Mouse (Mus musculus): ENCODE measurements around the gene Irs1.

DNA sequence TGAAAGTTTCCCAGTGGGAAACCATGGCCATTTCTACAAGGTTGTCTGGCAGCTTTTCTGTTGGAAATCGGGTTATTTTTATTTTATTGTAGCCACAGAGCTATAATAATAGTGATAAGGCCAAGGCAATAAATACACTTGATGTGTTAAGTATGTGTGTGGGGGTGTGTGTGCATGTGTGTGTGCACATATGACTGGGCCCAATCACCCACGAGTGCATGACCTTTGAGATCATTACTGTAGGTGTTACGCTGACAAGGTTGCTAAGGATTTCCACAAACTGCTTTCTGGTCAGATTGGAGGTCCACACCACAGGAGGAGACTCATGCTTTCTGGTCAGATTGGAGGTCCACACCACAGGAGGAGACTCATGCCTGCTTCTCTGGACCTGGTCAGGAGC, 43.3 kb upstream of the Irs1 start:
- TF ChIP-seq CTCF (IDR thresholded peaks at IDR 0.05; ENCODE audit: extremely low read depth, insufficient read depth, low read length), result no peak
- no peak for TF ChIP-seq POLR2A (IDR thresholded peaks at IDR 0.05; ENCODE audit: extremely low read depth, insufficient read depth, low read length)
